Mouse (Mus musculus) MEL (cell line): ENCODE results near the gene Tjp1. TPM values are rescaled to one million over a fixed set of nuclear protein-coding genes. Genes with fewer than 3 reads are reported as not detected.

Experiments
- DNase-seq: peaks from one replicate; pipeline ENCODE4 v3.0.0; 2011; ENCODE audit warnings: low read depth, low spot score
- H3K27ac ChIP-seq: 2 replicates; pipeline ENCODE4 v1.5.1; 2012; ENCODE audit warnings: low read depth, mild to moderate bottlenecking, control low read depth, low read length, moderate library complexity; ENCODE audit not compliant: control insufficient read depth
- H3K27me3 ChIP-seq, 2 experiments: fragments of 150-350 bp in 1 of 2; sonication (generic) in 1 of 2; 2 replicates each; pipeline ENCODE4 v1.6.1; 2012; ENCODE audit warnings: low read length in 2 of 2, mild to moderate bottlenecking in 2 of 2, improper control_type of control experiment in 1 of 2, moderate library complexity in 1 of 2; ENCODE audit not compliant: insufficient read depth in 2 of 2, control insufficient read depth in 1 of 2
- H3K36me3 ChIP-seq, 2 experiments: 2 replicates each; pipeline ENCODE4 v1.6.1; 2012 to 2014; ENCODE audit warnings: low read length in 2 of 2, improper control_type of control experiment in 1 of 2, inconsistent platforms in 1 of 2, mild to moderate bottlenecking in 1 of 2; ENCODE audit not compliant: insufficient read depth in 2 of 2, control insufficient read depth in 1 of 2
- H3K4me1 ChIP-seq, 2 experiments: fragments of 150-350 bp in 1 of 2; sonication (generic) in 1 of 2; 2 replicates each; pipeline ENCODE4 v1.6.1; 2012; ENCODE audit warnings: low read length in 2 of 2, improper control_type of control experiment in 1 of 2, mild to moderate bottlenecking in 1 of 2; ENCODE audit not compliant: insufficient read depth in 2 of 2, control insufficient read depth in 1 of 2
- H3K4me3 ChIP-seq, 2 experiments: fragments of 150-350 bp in 1 of 2; sonication (generic) in 1 of 2; 2 replicates each; pipeline ENCODE4 v1.5.1; 2012; ENCODE audit warnings: low read depth in 2 of 2, low read length in 2 of 2, mild to moderate bottlenecking in 2 of 2, moderate library complexity in 2 of 2, control low read depth in 1 of 2, improper control_type of control experiment in 1 of 2; ENCODE audit not compliant: control insufficient read depth in 1 of 2, insufficient read depth in 1 of 2
- H3K79me2 ChIP-seq: 2 replicates; pipeline ENCODE4 v1.6.1; 2012; ENCODE audit warnings: mild to moderate bottlenecking, low read length, moderate library complexity; ENCODE audit not compliant: control insufficient read depth, poor library complexity, insufficient read depth
- H3K9ac ChIP-seq: 2 replicates; pipeline ENCODE4 v1.6.1; 2012; ENCODE audit warnings: low read depth, mild to moderate bottlenecking, control low read depth, low read length, moderate library complexity; ENCODE audit not compliant: control insufficient read depth, poor library complexity, severe bottlenecking
- H3K9me3 ChIP-seq: fragments of 150-350 bp; sonication (generic); replicated peaks from 2 replicates; pipeline ENCODE4 v1.6.1; 2012; ENCODE audit warnings: mild to moderate bottlenecking, low read length, improper control_type of control experiment, moderate library complexity; ENCODE audit not compliant: insufficient read depth
- CHD2 ChIP-seq: IDR thresholded peaks from 2 replicates; pipeline ENCODE4 v1.6.1; 2011; ENCODE audit warnings: low read length, improper control_type of control experiment
- CTCF ChIP-seq, 3 experiments: IDR thresholded peaks in 2 of 3; conservative IDR thresholded peaks in 1 of 3; 2 replicates each; pipeline ENCODE4 v1.5.1; 2011 to 2012; ENCODE audit warnings: low read length in 3 of 3, low read depth in 2 of 3, mild to moderate bottlenecking in 2 of 3, improper control_type of control experiment in 1 of 3, inconsistent platforms in 1 of 3, mixed read lengths in 1 of 3, moderate library complexity in 1 of 3; ENCODE audit not compliant: control insufficient read depth in 1 of 3, insufficient read depth in 1 of 3, poor library complexity in 1 of 3, severe bottlenecking in 1 of 3
- EP300 ChIP-seq, 2 experiments: IDR thresholded peaks; 2 replicates each; pipeline ENCODE4 v1.6.1; 2011; ENCODE audit warnings: improper control_type of control experiment in 2 of 2, low read length in 2 of 2, low read depth in 1 of 2, mild to moderate bottlenecking in 1 of 2
- GATA1 ChIP-seq: IDR thresholded peaks from 2 replicates; pipeline ENCODE4 v1.6.1; 2011; ENCODE audit warnings: low read depth, low read length, improper control_type of control experiment
- MAX ChIP-seq: IDR thresholded peaks from 2 replicates; pipeline ENCODE4 v1.6.1; 2011; ENCODE audit warnings: low read length, improper control_type of control experiment
- MAZ ChIP-seq: IDR thresholded peaks from 2 replicates; pipeline ENCODE4 v1.6.1; 2012; ENCODE audit warnings: low read depth, mild to moderate bottlenecking, inconsistent platforms, low read length, improper control_type of control experiment
- MEF2A ChIP-seq: IDR thresholded peaks from 2 replicates; pipeline ENCODE4 v1.6.1; 2014; ENCODE audit warnings: low read depth, mild to moderate bottlenecking, inconsistent platforms, low read length, improper control_type of control experiment; ENCODE audit not compliant: poor library complexity, insufficient replicate concordance, severe bottlenecking; ENCODE audit errors: extremely low read depth
- MXI1 ChIP-seq: IDR thresholded peaks from 2 replicates; pipeline ENCODE4 v1.6.1; 2011; ENCODE audit warnings: mild to moderate bottlenecking, low read depth, low read length, improper control_type of control experiment
- MYB ChIP-seq: IDR thresholded peaks from 2 replicates; pipeline ENCODE4 v1.6.1; 2011; ENCODE audit warnings: mild to moderate bottlenecking, low read depth, low read length, improper control_type of control experiment
- MYC ChIP-seq: IDR thresholded peaks from 2 replicates; pipeline ENCODE4 v1.6.1; 2011; ENCODE audit warnings: low read depth, mild to moderate bottlenecking, low read length, improper control_type of control experiment, moderate library complexity
- NELFE ChIP-seq: IDR thresholded peaks from 2 replicates; pipeline ENCODE4 v1.6.1; 2011; ENCODE audit warnings: low read depth, low read length, improper control_type of control experiment
- POLR2A ChIP-seq, 2 experiments: IDR thresholded peaks; 2 replicates each; pipeline ENCODE4 v1.6.1; 2011 to 2012; ENCODE audit warnings: low read length in 2 of 2, mild to moderate bottlenecking in 2 of 2, control low read depth in 1 of 2, improper control_type of control experiment in 1 of 2, low read depth in 1 of 2, moderate library complexity in 1 of 2; ENCODE audit not compliant: control insufficient read depth in 1 of 2, insufficient read depth in 1 of 2, poor library complexity in 1 of 2
- RAD21 ChIP-seq: IDR thresholded peaks from 2 replicates; pipeline ENCODE4 v1.6.1; 2011; ENCODE audit warnings: mild to moderate bottlenecking, low read depth, low read length, improper control_type of control experiment
- RCOR1 ChIP-seq: IDR thresholded peaks from 2 replicates; pipeline ENCODE4 v1.6.1; 2012; ENCODE audit warnings: low read depth, mild to moderate bottlenecking, inconsistent platforms, low read length, improper control_type of control experiment
- TAL1 ChIP-seq: IDR thresholded peaks from 2 replicates; pipeline ENCODE4 v1.6.1; 2012; ENCODE audit warnings: mild to moderate bottlenecking, inconsistent platforms, low read length, moderate library complexity, mixed read lengths
- TBP ChIP-seq: IDR thresholded peaks from 2 replicates; pipeline ENCODE4 v1.8.0; 2011; ENCODE audit warnings: low read depth, low read length, improper control_type of control experiment
- UBTF ChIP-seq: IDR thresholded peaks from 2 replicates; pipeline ENCODE4 v1.6.1; 2012; ENCODE audit warnings: low read depth, mild to moderate bottlenecking, inconsistent platforms, low read length, improper control_type of control experiment, moderate library complexity, borderline replicate concordance; ENCODE audit not compliant: insufficient read depth
- USF2 ChIP-seq, 2 experiments: IDR thresholded peaks; 2 replicates each; pipeline ENCODE4 v1.6.1; 2011 to 2012; ENCODE audit warnings: improper control_type of control experiment in 2 of 2, low read length in 2 of 2, borderline replicate concordance in 1 of 2, inconsistent platforms in 1 of 2, low read depth in 1 of 2, mild to moderate bottlenecking in 1 of 2; ENCODE audit not compliant: insufficient read depth in 1 of 2
- ZNF384 ChIP-seq: IDR thresholded peaks from 2 replicates; pipeline ENCODE4 v1.6.1; 2012; ENCODE audit warnings: low read depth, mild to moderate bottlenecking, inconsistent platforms, low read length, improper control_type of control experiment
- polyA plus RNA-seq, 2 experiments: library from polyadenylated mRNA; stranded (reverse) in 1 of 2; unstranded in 1 of 2; fragments of >175 nt in 1 of 2; fragments of >200 nt in 1 of 2; gene quantifications; 2 replicates each; pipeline versions ENCODE4 v1.2.1 to v1.2.4; 2012; ENCODE audit warnings: low replicate concordance in 2 of 2, low read depth in 1 of 2; ENCODE audit not compliant: insufficient read length in 2 of 2, insufficient read depth in 1 of 2, missing spikeins in 1 of 2
- total RNA-seq: library from RNA; depleted of rRNA; stranded (reverse); fragments of 300-350 nt; gene quantifications from 2 replicates; pipeline ENCODE4 v1.2.3, GENCODE M21; 2012

The Tjp1 gene
- total and polyA plus RNA-seq, 3 experiments = 0.01 TPM; not detected in 2

GRCm38 (mm10) chr7:65466137-65466536, 61.4 kb downstream of the Tjp1 start:
- H3K9ac ChIP-seq = no peak overlapping the region
- H3K4me1 ChIP-seq = no peaks in the 10 kb centered on the region
- H3K79me2 ChIP-seq = no peaks in the 10 kb centered on the region
- TF ChIP-seq CHD2 (no peak), MYB (no peak), UBTF (no peak), MEF2A (no peak), RAD21 (no peak), MXI1 (no peak), MAZ (no peak), MAX (no peak), MYC (no peak), GATA1 (no peak), EP300 (IDR thresholded peaks at IDR 0.05; ENCODE audit: low read depth in 1 of 2, low read length in 2 of 2) (no peak), RCOR1 (no peak), TAL1 (no peak)
- no peak overlapping the region for H3K4me3 ChIP-seq
- H3K27me3 ChIP-seq = no peaks in the 10 kb centered on the region
- H3K36me3 ChIP-seq = no peaks in the 10 kb centered on the region
- no peak overlapping the region for H3K27ac ChIP-seq
- no peaks in the 10 kb centered on the region for H3K9me3 ChIP-seq
- no peak for DNase-seq

DNA sequence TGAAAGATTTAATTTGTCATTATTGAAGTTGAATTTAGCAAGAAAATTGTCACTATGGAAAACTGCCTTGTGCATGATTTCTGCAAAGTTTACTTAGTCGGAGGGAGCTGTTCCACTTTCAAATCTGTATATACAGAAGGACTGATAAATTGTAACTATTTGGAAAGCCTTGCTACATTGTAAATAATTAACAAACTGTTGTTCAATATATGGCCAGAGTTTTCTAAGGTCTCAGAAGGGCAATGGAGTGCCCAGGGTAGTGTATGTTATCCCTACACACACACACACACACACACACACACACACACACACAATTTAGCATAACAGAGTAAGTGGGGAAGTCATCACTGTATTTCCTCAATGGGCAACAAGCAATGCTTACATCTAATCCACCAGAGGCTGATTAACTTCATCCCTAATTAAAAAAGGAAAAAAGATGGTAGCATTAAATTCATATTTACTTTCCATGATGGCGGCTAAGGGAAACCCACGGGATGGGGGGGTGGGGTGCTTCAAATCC, 63.0 kb downstream of the Tjp1 start:
- H3K4me1 ChIP-seq = no peaks in the 10 kb centered on the region
- H3K27me3 ChIP-seq = no peaks in the 10 kb centered on the region
- no peak for TF ChIP-seq MXI1
- no peak for TF ChIP-seq CTCF (IDR thresholded peaks at IDR 0.05 in 2 of 3, conservative IDR thresholded peaks at IDR 0.05 in 1 of 3; ENCODE audit: control insufficient read depth in 1 of 3, insufficient read depth in 1 of 3, low read depth in 2 of 3, low read length in 3 of 3, poor library complexity in 1 of 3, severe bottlenecking in 1 of 3)
- TF ChIP-seq USF2 (IDR thresholded peaks at IDR 0.05; ENCODE audit: borderline replicate concordance in 1 of 2, insufficient read depth in 1 of 2, low read depth in 1 of 2, low read length in 2 of 2) = no peak
- TF ChIP-seq NELFE = no peak
- TF ChIP-seq TBP = no peak
- TF ChIP-seq POLR2A (IDR thresholded peaks at IDR 0.05; ENCODE audit: control insufficient read depth in 1 of 2, insufficient read depth in 1 of 2, low read depth in 1 of 2, low read length in 2 of 2, poor library complexity in 1 of 2) = no peak
- TF ChIP-seq MAX = no peak
- TF ChIP-seq EP300 (IDR thresholded peaks at IDR 0.05; ENCODE audit: low read depth in 1 of 2, low read length in 2 of 2) = no peak
- TF ChIP-seq CHD2 = no peak
- TF ChIP-seq ZNF384 = no peak
- TF ChIP-seq RCOR1 = no peak
- no peaks in the 10 kb centered on the region for H3K9me3 ChIP-seq
- no peak overlapping the region for H3K4me3 ChIP-seq
- H3K9ac ChIP-seq = no peak overlapping the region
- no peaks in the 10 kb centered on the region for H3K36me3 ChIP-seq
- H3K79me2 ChIP-seq = no peaks in the 10 kb centered on the region
- no peak for DNase-seq
- H3K27ac ChIP-seq = no peak overlapping the region
